Mouse (Mus musculus) kidney, postnatal 0 days (tissue): Measurements from ENCODE around the gene Sgsm3. TPM values are rescaled to one million over a fixed set of nuclear protein-coding genes. Genes with fewer than 3 reads are reported as not detected.

Experiments used
- ATAC-seq: fragments of 200-750 bp; cut with Nextera tagmentation; replicated peaks from 2 replicates; pipeline ENCODE4 v1.8.0; 2017; ENCODE audit warnings: low read depth, moderate number of reproducible peaks, moderate TSS enrichment, moderate library complexity; ENCODE audit not compliant: low FRiP score
- DNase-seq: peaks from one replicate; pipeline ENCODE4 v3.0.0-alpha.2; 2016; ENCODE audit warnings: low spot score
- H3K27ac ChIP-seq: fragments of 300-500 bp; sonication (generic); 2 replicates; pipeline ENCODE4 v1.5.1; 2014; ENCODE audit warnings: mild to moderate bottlenecking
- H3K27me3 ChIP-seq: fragments of 300-500 bp; sonication (generic); 2 replicates; pipeline ENCODE4 v1.6.1; 2014; ENCODE audit warnings: low read length, mixed read lengths; ENCODE audit not compliant: insufficient read depth
- H3K36me3 ChIP-seq: fragments of 300-500 bp; sonication (generic); 2 replicates; pipeline ENCODE4 v1.6.1; 2014; ENCODE audit warnings: low read length, mixed read lengths; ENCODE audit not compliant: insufficient read depth
- H3K4me1 ChIP-seq: fragments of 300-500 bp; sonication (generic); replicated peaks from 2 replicates; pipeline ENCODE4 v1.6.1; 2014; ENCODE audit warnings: antibody characterized with exemption, low read length, mixed read lengths; ENCODE audit not compliant: insufficient read depth
- H3K4me2 ChIP-seq: fragments of 300-500 bp; sonication (generic); 2 replicates; pipeline ENCODE4 v1.6.1; 2014; ENCODE audit warnings: mild to moderate bottlenecking, low read length, moderate library complexity, mixed read lengths
- H3K4me3 ChIP-seq: fragments of 300-500 bp; sonication (generic); replicated peaks from 2 replicates; pipeline ENCODE4 v1.5.1; 2014; ENCODE audit warnings: low read depth, low read length
- H3K9ac ChIP-seq: fragments of 300-500 bp; sonication (generic); 2 replicates; pipeline ENCODE4 v1.6.1; 2014; ENCODE audit warnings: low read depth, low read length
- H3K9me3 ChIP-seq: fragments of 300-500 bp; sonication (generic); replicated peaks from 2 replicates; pipeline ENCODE4 v1.6.1; 2016; ENCODE audit warnings: low read length, inconsistent platforms, mixed read lengths
- CTCF ChIP-seq: IDR thresholded peaks from 2 replicates; pipeline ENCODE4 v1.5.1; 2016; ENCODE audit warnings: antibody characterized with exemption, low read depth, mild to moderate bottlenecking, moderate library complexity
- WGBS: fragments of 180-500 bp; shearing (Covaris S2); extraction: QIAGEN DNeasy Blood & Tissue Kit; methylation state at CpG from one replicate; pipeline ENCODE4 v1.1.7; 2014; 5-methylcytosine and 5-hydroxymethylcytosine counted together
- polyA plus RNA-seq: library from polyadenylated mRNA; unstranded; fragments of >200 nt; fragmentation: Nextera tagmentation; extraction: Ambion mirVana; gene quantifications from 2 replicates; pipeline ENCODE4 v1.2.1, GENCODE M21; 2015

Gene Sgsm3
- polyA plus RNA-seq, 1 experiment from 2014 or later, result 20.1 TPM

GRCm38 (mm10) chr15:80949431-80949830 lies 28.1 kb upstream of the Sgsm3 start:
- DNase-seq (no peak), ATAC-seq (no peak)
- Histone ChIP-seq H3K9ac (peak overlapping the region; percentile 70; the same call in 1 of the 2 replicates), H3K27me3 (no peaks in the 10 kb centered on the region), H3K4me3 (peak overlapping the region; percentile 79), H3K27ac (no peak overlapping the region), H3K4me2 (peak overlapping the region; percentile 75), H3K9me3 (no peaks in the 10 kb centered on the region), H3K4me1 (peaks cover 4% of the 10 kb centered on the region; the same call in 1 of the 2 replicates), H3K36me3 (peaks cover 19% of the 10 kb centered on the region)
- 54% methylated on average over 4 of the region's 4 CpGs for WGBS
- no peak for TF ChIP-seq CTCF

GRCm38 (mm10) chr15:80950055-80950454 lies 27.5 kb upstream of the Sgsm3 start:
- H3K9ac ChIP-seq, result 0 out of 2 replicates have a peak overlapping the region, but pooled peaks have one; percentile 3
- no peak overlapping the region for H3K4me3 ChIP-seq
- no peak overlapping the region for H3K4me2 ChIP-seq
- DNase-seq, result no peak
- H3K9me3 ChIP-seq, result no peaks in the 10 kb centered on the region
- no peak for ATAC-seq
- WGBS, result 87% methylated on average over 7 of the region's 7 CpGs
- TF ChIP-seq CTCF, result no peak
- no peaks in the 10 kb centered on the region for H3K27me3 ChIP-seq
- no peak overlapping the region for H3K27ac ChIP-seq
- H3K4me1 ChIP-seq, result peaks cover 4% of the 10 kb centered on the region; the same call in 1 of the 2 replicates
- peaks cover 25% of the 10 kb centered on the region for H3K36me3 ChIP-seq

- H3K9me3 ChIP-seq, result no peaks in the 10 kb centered on the region
- no peak overlapping the region for H3K4me2 ChIP-seq
- H3K9ac ChIP-seq, result no peak overlapping the region
- no peak for TF ChIP-seq CTCF
- H3K4me1 ChIP-seq, result peaks cover 4% of the 10 kb centered on the region; the same call in 1 of the 2 replicates
- H3K27me3 ChIP-seq, result no peaks in the 10 kb centered on the region
- H3K27ac ChIP-seq, result no peak overlapping the region
- peaks cover 49% of the 10 kb centered on the region for H3K36me3 ChIP-seq
- H3K4me3 ChIP-seq, result no peak overlapping the region
- WGBS, result 86% methylated on average over 9 of the region's 9 CpGs
- ATAC-seq, result no peak
- no peak for DNase-seq
These were observed 23.6 kb upstream of the Sgsm3 start for GRCm38 (mm10) chr15:80953971-80954370.

- H3K4me2 ChIP-seq, result no peak overlapping the region
- no peaks in the 10 kb centered on the region for H3K27me3 ChIP-seq
- H3K27ac ChIP-seq, result no peak overlapping the region
- WGBS, result 90% methylated on average over 3 of the region's 3 CpGs
- no peaks in the 10 kb centered on the region for H3K4me1 ChIP-seq
- DNase-seq (no peak), ATAC-seq (no peak)
- H3K36me3 ChIP-seq, result peaks cover 58% of the 10 kb centered on the region
- no peak for TF ChIP-seq CTCF
- H3K9me3 ChIP-seq, result no peaks in the 10 kb centered on the region
- H3K9ac ChIP-seq, result no peak overlapping the region
- no peak overlapping the region for H3K4me3 ChIP-seq
These were observed 22.7 kb upstream of the Sgsm3 start for GRCm38 (mm10) chr15:80954861-80955260.

- no peak for ATAC-seq
- Histone ChIP-seq H3K27me3 (no peaks in the 10 kb centered on the region), H3K9ac (no peak overlapping the region), H3K9me3 (no peaks in the 10 kb centered on the region), H3K4me3 (no peak overlapping the region), H3K36me3 (peaks cover 66% of the 10 kb centered on the region), H3K4me2 (no peak overlapping the region), H3K27ac (no peak overlapping the region), H3K4me1 (no peaks in the 10 kb centered on the region)
- no peak for DNase-seq
- WGBS, result 93% methylated on average over 12 of the region's 12 CpGs
- TF ChIP-seq CTCF, result no peak
These were observed 21.6 kb upstream of the Sgsm3 start for GRCm38 (mm10) chr15:80955836-80956438.

GRCm38 (mm10) chr15:80969371-80969770 lies 8.2 kb upstream of the Sgsm3 start:
- no peaks in the 10 kb centered on the region for H3K9me3 ChIP-seq
- H3K9ac ChIP-seq, result no peak overlapping the region
- DNase-seq (no peak), ATAC-seq (no peak)
- no peaks in the 10 kb centered on the region for H3K4me1 ChIP-seq
- no peak overlapping the region for H3K27ac ChIP-seq
- H3K36me3 ChIP-seq, result peaks cover 36% of the 10 kb centered on the region
- no peak for TF ChIP-seq CTCF
- H3K4me3 ChIP-seq, result no peak overlapping the region
- 87% methylated on average over 1 of the region's 1 CpGs for WGBS
- H3K27me3 ChIP-seq, result no peaks in the 10 kb centered on the region
- no peak overlapping the region for H3K4me2 ChIP-seq

GRCm38 (mm10) chr15:80974311-80974710 lies 3.3 kb upstream of the Sgsm3 start:
- Histone ChIP-seq H3K27ac (no peak overlapping the region), H3K9ac (no peak overlapping the region), H3K36me3 (peaks cover 8% of the 10 kb centered on the region), H3K27me3 (no peaks in the 10 kb centered on the region), H3K4me2 (no peak overlapping the region), H3K4me1 (no peaks in the 10 kb centered on the region), H3K9me3 (no peaks in the 10 kb centered on the region), H3K4me3 (no peak overlapping the region)
- 8% methylated on average over 5 of the region's 5 CpGs for WGBS
- no peak for ATAC-seq
- no peak for TF ChIP-seq CTCF
- no peak for DNase-seq
